Mouse (Mus musculus) erythroblast, embryonic 14.5 days (primary cell): ENCODE measurements around the gene Sept8.

Source experiments
- GATA1 ChIP-seq: IDR thresholded peaks from 2 replicates; pipeline ENCODE4 v1.6.1; 2012; ENCODE audit warnings: low read length, inconsistent platforms, mixed read lengths
- TAL1 ChIP-seq: IDR thresholded peaks from 3 replicates; pipeline ENCODE4 v1.6.1; 2012; ENCODE audit warnings: low read length, inconsistent platforms, mixed read lengths

DNA sequence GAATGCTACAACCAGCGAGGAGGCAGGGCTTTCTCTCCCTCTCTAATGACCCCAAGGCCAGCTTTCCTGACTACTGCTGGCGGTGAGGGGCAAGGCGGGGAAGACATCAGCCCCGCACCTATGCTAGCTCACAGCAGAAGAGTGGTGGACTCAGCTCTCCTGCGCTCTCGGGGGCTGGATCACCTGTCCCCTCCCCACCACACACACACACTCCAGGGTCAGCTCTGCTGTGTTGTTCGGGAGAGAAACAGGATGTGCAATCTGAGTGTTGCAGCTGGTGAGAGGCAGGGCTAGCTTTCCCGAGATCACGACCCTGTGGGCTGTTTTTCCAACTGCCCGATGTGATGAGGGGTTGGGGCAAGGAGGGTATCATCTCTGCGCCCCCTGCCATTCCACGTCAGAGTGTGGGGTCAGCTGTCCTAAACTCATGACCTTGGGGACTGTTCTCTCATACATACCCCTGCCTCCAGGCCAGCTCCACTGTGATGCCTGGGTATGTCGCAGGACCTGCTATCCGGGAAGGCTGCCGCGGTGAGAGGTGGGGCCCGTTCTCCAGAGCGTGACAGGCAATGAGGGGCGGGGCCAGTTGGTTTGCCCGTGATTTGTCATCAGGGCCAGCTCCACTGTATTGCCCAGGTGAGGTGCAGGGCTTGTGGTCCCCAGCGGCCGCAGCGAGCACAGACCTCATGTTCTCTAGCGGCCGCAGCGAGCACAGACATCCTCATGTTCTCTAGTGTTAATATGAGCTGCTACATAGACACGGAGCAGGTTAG is 32.0 kb upstream of the Sept8 start:
- TF ChIP-seq GATA1 (no peak), TAL1 (no peak)
